Mouse (Mus musculus) liver, embryonic 14.5 days (tissue): ENCODE results near the gene Notch2.

Experiments
- CTCF ChIP-seq: IDR thresholded peaks from 2 replicates; pipeline ENCODE4 v1.5.1; 2016; ENCODE audit warnings: antibody characterized with exemption, low read depth, control low read depth
- EP300 ChIP-seq: IDR thresholded peaks from 2 replicates; pipeline ENCODE4 v1.6.1; 2016; ENCODE audit warnings: antibody characterized with exemption, low read depth

GRCm38 (mm10) chr3:98006973-98007372 lies 6.4 kb upstream of the Notch2 start:
- TF ChIP-seq CTCF (no peak), EP300 (no peak)
